Mouse (Mus musculus) urinary bladder, postnatal 14 days (tissue): ENCODE results near the gene S100a4.

Experiments
- DNase-seq: peaks from one replicate; pipeline ENCODE4 v3.0.0; 2021; ENCODE audit warnings: low spot score

S100a4 gene

DNA sequence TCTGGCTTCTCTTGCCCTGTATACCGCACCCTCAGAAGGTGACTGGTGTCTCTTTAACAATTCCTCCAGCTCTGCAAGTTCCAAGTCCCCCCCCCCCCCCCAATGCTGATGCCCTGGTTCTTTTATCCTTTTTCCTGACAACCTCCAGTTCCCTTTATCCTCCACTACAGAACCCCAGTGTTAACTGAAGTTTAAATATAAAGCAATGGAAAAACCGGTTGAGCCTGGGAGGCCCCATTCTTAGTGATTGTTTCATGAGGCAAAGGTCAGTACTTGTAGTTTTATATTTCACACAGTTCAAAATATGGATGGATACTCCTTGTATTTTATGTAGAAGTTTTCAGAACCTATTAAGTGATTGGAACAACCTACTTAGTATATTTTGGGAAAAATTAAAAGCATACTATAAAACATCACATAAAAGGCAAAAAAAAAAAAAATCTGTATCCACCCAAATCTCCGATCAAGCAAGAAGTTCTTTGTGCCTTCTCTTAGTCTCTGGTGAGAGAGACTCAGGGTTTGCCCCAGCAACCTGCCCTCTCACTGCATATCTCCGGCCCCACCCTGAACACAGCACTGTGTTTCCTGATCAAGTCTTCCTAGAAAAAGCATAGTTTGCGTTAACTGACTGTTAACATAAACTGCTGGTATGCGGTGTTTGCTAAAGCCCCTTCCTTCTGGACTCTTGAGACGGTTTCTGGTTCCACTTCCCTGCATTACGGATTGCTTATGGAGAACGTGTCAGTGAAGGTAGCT, 22.9 kb downstream of the S100a4 start:
- DNase-seq: no peak

GRCm38 (mm10) chr3:90627366-90627765, 23.8 kb downstream of the S100a4 start:
- DNase-seq: no peak

DNA sequence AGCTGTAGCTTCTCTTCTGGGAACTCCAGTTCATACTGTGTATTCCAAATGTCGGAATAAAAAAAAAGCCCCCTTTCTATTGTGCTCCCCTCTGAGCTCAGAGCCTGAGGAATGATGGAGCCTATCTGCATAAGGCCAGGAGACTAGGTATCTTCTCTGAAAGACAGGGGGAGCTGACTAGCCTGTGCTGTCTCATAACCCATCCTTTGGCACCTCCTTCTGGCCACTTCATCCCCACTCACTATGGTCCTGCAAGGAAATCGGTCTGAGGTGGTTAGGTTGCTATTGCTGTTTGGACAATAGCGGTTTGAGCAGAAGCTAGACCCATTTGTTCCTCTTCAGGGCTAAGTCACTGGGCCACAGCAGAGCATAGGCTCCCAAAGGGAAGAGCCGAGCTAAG, 24.2 kb downstream of the S100a4 start:
- DNase-seq: peak; percentile 59

DNA sequence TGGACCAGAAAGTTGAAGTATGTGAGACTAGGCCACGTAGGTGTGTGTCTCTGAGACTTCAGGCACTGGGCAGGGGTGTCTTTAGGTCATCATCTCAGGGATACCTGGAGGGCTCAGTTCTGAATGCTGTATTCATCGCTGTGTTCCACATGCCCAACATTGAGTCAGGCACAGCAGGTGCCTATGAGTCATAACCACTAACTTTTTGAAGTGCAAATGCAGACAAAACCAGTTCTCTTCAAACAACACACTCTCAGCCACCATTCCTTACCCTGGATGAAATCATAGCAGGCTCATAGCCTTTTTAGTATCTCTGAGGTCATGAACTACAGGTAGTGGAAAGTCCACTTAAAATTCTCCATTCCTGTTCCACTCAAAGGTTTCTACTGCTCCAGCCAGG, 25.7 kb downstream of the S100a4 start:
- no peak for DNase-seq

DNA sequence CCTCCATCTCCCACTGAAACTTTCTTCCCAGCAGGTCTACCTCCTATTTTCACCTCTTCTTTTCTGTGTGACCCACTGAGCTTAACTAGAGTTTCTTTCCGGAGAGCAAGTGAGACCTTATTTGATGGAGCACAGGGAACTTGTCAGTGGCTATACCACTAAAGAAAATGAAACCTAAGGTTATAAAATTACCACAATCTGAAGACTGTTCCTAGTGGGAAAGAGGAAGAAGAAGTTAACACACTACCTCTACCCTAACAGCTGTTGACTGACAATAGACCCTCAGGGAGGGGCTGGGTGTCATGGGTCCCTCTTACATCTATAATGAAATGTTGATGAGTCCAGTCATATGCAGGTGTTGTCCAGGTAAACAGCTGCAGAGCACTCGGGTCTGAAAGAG, 28.4 kb downstream of the S100a4 start:
- no peak for DNase-seq

GRCm38 (mm10) chr3:90638511-90639275, 35.1 kb downstream of the S100a4 start:
- no peak for DNase-seq

GRCm38 (mm10) chr3:90639511-90640154, 36.1 kb downstream of the S100a4 start:
- no peak for DNase-seq

- DNase-seq: no peak
Measured at GRCm38 (mm10) chr3:90640981-90641380, 37.4 kb downstream of the S100a4 start.

DNA sequence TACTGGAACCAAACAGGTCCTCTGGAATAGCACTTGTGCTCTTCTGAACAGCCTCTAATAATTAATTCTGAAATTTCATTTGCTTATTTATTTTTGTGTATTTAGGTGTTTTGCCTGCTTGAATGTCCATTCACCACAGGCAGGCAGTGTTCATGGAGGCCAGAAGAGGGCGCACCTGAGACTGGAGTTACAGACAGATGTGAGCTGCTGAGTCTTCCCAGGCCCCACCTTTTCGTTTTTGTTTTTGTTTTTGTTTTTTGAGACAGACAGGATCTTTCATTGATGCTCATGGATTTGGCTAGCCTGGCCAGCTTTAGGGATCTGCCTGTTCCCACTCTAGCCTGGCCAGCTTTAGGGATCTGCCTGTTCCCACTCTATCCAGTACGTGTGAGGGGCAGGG, 40.6 kb downstream of the S100a4 start:
- DNase-seq: peak; percentile 68

DNA sequence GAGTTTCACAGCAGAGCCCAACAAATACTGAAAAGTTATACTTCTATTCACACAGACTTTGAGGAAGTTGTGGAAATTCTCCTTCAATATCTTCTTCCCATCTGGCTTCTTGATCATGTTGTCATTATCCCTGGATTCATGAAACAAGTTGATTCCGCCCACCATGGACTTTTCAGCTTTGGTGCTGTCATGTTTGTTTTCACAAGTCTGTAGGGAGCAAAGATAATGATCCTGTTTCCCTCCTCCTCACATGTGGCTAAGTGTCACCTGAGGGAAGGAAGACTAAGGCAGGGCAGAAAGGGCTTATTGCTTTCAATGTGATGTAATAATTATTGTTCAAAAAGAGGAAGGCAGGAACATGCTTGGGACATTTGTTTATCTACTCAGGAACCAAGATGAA, 43.7 kb downstream of the S100a4 start:
- DNase-seq: no peak

- DNase-seq: no peak
Measured at GRCm38 (mm10) chr3:90648981-90649380, 45.4 kb downstream of the S100a4 start.

DNA sequence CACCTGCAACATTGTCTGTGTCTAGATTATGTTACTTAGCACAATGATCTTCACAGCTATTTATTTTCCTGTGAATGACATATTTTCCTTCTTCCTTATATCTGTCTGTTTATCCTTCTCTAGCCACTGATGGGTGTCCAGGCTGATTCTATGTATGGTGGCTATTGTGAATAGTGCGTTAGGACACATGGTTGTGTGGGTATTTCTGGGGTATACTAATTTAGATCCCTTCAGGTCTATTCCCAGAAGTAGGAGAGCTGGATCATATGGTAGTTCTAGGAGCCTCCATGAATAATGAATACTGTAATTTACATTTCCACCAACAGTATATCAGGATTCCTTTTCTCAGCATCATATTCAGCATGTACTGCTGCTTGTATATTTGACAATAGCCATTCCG, 46.3 kb downstream of the S100a4 start:
- no peak for DNase-seq

- DNase-seq: peak; percentile 82
Measured at GRCm38 (mm10) chr3:90652878-90653508, 49.4 kb downstream of the S100a4 start.

DNA sequence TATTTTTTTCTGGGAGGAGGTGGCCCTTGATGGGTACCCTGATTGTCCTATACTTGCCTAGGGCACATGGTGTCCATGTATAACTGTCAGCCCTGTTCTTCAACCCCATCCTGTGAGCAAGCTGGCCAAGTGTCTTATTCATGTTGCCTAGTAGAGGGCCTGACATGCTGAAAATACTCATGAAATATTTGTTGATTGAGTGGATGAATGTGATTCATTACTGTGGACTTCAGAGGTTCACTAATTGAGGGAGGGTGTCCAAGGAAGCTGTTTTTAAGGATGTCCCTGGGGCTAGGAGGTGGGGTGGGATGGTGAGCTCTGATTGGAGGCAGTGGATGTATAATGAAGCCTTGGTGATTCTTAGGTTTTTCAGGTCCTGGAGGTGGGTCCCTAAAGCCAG, 50.1 kb downstream of the S100a4 start, which contains the start of gene S100a7a:
Gene S100a7a, plus strand, starts transcription at position 301 of the 400 bp plus-strand sequence.
- no peak for DNase-seq
